Mouse (Mus musculus): Measurements from ENCODE around the gene Hoxa11. TPM values are rescaled to one million over a fixed set of nuclear protein-coding genes. Genes with fewer than 3 reads are reported as not detected.

Hoxa11 gene
- polyA plus RNA-seq, 1 experiment from 2014 or later, result not detected

- no peaks in the 10 kb centered on the region for H3K9me3 ChIP-seq (ENCODE audit: control insufficient read depth, low read length)
- H3K9ac ChIP-seq (ENCODE audit: low read length), result no peak overlapping the region
- no peaks in the 10 kb centered on the region for H3K36me3 ChIP-seq (ENCODE audit: control insufficient read depth, insufficient read depth, low read length)
- H3K4me1 ChIP-seq (ENCODE audit: control insufficient read depth in 2 of 2, insufficient read depth in 2 of 2, low read length in 2 of 2), result peaks cover under 1 to 3% of the 10 kb centered on the region in 2 experiments; a peak in 2 of 4 replicates
- ATAC-seq (ENCODE audit: insufficient number of reproducible peaks, insufficient read depth, low FRiP score, low read depth), result no peak
- peaks cover 99% of the 10 kb centered on the region for H3K27me3 ChIP-seq (ENCODE audit: control insufficient read depth, insufficient read depth, low read length)
- H3K4me3 ChIP-seq (ENCODE audit: control insufficient read depth in 1 of 2, insufficient read depth in 1 of 2, low read depth in 1 of 2, low read length in 2 of 2), result peak overlapping the region; percentile 10 to 15; a peak in 2 of 4 replicates
- no peak overlapping the region for H3K27ac ChIP-seq (replicated peaks in 1 of 2; ENCODE audit: control insufficient read depth in 1 of 2, insufficient read depth in 1 of 2, low read depth in 2 of 2, low read length in 2 of 2)
- WGBS, result 3% methylated on average over 30 of the region's 30 CpGs
- peak overlapping the region; percentile 47 for H3K4me2 ChIP-seq (ENCODE audit: low read length)
These were observed 5.8 kb downstream of the Hoxa11 start for GRCm38 (mm10) chr6:52239625-52240388.

DNA sequence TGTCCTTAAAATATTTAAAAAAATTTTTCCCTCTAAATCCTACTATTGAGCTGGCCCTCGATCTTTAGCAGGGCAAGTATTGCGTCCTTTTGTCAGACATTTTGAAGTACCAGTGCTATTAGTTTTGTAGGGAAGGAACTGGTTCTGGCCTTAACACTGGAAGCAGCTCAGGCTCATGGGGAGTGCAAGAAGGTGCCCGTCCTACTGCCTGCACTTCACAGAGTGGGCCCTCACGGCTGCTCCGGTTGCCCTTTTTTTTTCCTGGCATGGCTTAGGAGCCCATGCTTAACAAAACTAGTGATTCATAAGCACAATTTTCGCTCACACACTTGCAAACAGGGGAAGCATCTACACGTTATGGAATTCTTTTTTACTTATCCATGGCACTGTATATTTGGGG, 6.6 kb downstream of the Hoxa11 start:
- 3% methylated on average over 7 of the region's 7 CpGs for WGBS
- no peak overlapping the region for H3K4me3 ChIP-seq (ENCODE audit: control insufficient read depth in 1 of 2, insufficient read depth in 1 of 2, low read depth in 1 of 2, low read length in 2 of 2)
- no peak for ATAC-seq (ENCODE audit: insufficient number of reproducible peaks, insufficient read depth, low FRiP score, low read depth)

DNA sequence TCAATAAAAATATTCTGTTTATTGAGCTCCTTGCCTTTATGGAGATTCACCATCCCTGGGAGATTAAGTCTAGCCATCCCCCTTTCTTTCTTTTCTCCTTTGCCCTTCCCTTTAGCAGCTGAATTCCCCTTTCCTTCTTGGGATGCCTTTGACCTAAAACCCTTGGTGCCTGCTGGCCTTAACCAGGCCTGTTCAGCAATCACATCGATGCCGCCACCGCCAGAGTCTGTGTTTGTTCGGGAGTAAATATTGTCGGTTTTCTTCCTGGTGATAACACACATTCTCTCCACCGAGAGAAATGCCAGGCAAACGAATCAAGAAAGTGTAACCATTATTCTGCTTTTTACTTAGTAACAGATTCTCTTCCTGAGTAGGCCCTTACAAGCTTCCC, 7.5 kb downstream of the Hoxa11 start:
- H3K4me3 ChIP-seq (ENCODE audit: control insufficient read depth in 1 of 2, insufficient read depth in 1 of 2, low read depth in 1 of 2, low read length in 2 of 2), result no peak overlapping the region
- H3K4me1 ChIP-seq (ENCODE audit: control insufficient read depth in 2 of 2, insufficient read depth in 2 of 2, low read length in 2 of 2), result peaks cover 0 to 3% of the 10 kb centered on the region in 2 experiments; a peak in 2 of 4 replicates
- no peak overlapping the region for H3K27ac ChIP-seq (replicated peaks in 1 of 2; ENCODE audit: control insufficient read depth in 1 of 2, insufficient read depth in 1 of 2, low read depth in 2 of 2, low read length in 2 of 2)
- 5% methylated on average over 7 of the region's 7 CpGs for WGBS
- no peak overlapping the region for H3K4me2 ChIP-seq (ENCODE audit: low read length)
- H3K9ac ChIP-seq (ENCODE audit: low read length), result no peak overlapping the region
- peaks cover 100% of the 10 kb centered on the region for H3K27me3 ChIP-seq (ENCODE audit: control insufficient read depth, insufficient read depth, low read length)
- H3K9me3 ChIP-seq (ENCODE audit: control insufficient read depth, low read length), result no peaks in the 10 kb centered on the region
- ATAC-seq (ENCODE audit: insufficient number of reproducible peaks, insufficient read depth, low FRiP score, low read depth), result no peak
- no peaks in the 10 kb centered on the region for H3K36me3 ChIP-seq (ENCODE audit: control insufficient read depth, insufficient read depth, low read length)

More for the DNA sequence above, 6.6 kb downstream of the Hoxa11 start:
- Histone ChIP-seq H3K9ac (ENCODE audit: low read length) (no peak overlapping the region), H3K4me2 (ENCODE audit: low read length) (no peak overlapping the region), H3K27ac (replicated peaks in 1 of 2; ENCODE audit: control insufficient read depth in 1 of 2, insufficient read depth in 1 of 2, low read depth in 2 of 2, low read length in 2 of 2) (no peak overlapping the region), H3K4me1 (ENCODE audit: control insufficient read depth in 2 of 2, insufficient read depth in 2 of 2, low read length in 2 of 2) (peaks cover 0 to 3% of the 10 kb centered on the region in 2 experiments; a peak in 2 of 4 replicates), H3K36me3 (ENCODE audit: control insufficient read depth, insufficient read depth, low read length) (no peaks in the 10 kb centered on the region), H3K9me3 (ENCODE audit: control insufficient read depth, low read length) (no peaks in the 10 kb centered on the region), H3K27me3 (ENCODE audit: control insufficient read depth, insufficient read depth, low read length) (peaks cover 100% of the 10 kb centered on the region)

DNA sequence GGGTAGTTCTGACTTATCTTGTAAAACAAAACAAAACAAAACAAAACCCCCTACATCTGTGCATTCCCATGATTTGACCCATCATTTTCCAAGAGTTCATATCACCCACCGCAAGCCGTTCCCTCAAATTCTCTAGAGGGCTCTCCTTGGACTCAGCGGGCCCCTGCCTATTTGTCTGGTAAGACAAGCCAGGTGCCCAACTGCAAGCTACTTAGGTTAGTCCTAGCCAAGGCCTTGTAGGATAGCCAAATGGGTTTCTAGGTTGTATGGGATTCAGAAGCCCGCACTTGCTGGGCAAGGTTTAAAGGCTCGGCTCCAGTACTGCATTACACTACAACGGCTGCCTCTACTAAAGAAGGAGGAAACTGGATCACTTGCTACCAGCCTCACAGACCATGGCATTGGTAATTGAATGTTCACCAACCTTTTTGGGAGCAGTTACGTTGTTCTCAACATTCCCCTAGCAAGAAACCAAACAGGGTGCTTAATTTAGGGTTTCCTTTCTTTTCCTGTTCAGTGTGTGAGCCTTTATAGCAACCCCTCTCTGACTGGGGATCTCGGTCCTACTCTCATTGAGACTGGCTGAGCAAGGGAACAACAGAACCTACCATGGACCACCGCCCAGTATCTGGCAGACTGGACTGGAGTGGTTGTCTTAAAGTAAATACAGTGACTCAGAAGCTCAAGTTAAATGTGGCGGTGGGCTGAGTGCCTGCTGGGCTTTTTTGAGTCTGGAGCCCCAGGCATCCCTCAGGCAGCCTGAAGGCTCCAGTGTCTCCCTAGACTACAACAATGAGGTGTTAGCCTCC, 8.1 kb downstream of the Hoxa11 start:
- WGBS, result 12% methylated on average over 10 of the region's 10 CpGs
- Histone ChIP-seq H3K4me1 (ENCODE audit: control insufficient read depth in 2 of 2, insufficient read depth in 2 of 2, low read length in 2 of 2) (peaks cover 0 to 3% of the 10 kb centered on the region in 2 experiments; a peak in 2 of 4 replicates), H3K9me3 (ENCODE audit: control insufficient read depth, low read length) (no peaks in the 10 kb centered on the region), H3K4me3 (ENCODE audit: control insufficient read depth in 1 of 2, insufficient read depth in 1 of 2, low read depth in 1 of 2, low read length in 2 of 2) (no peak overlapping the region), H3K9ac (ENCODE audit: low read length) (no peak overlapping the region), H3K4me2 (ENCODE audit: low read length) (no peak overlapping the region), H3K36me3 (ENCODE audit: control insufficient read depth, insufficient read depth, low read length) (no peaks in the 10 kb centered on the region), H3K27ac (replicated peaks in 1 of 2; ENCODE audit: control insufficient read depth in 1 of 2, insufficient read depth in 1 of 2, low read depth in 2 of 2, low read length in 2 of 2) (no peak overlapping the region), H3K27me3 (ENCODE audit: control insufficient read depth, insufficient read depth, low read length) (peaks cover 100% of the 10 kb centered on the region)
- no peak for ATAC-seq (ENCODE audit: insufficient number of reproducible peaks, insufficient read depth, low FRiP score, low read depth)

DNA sequence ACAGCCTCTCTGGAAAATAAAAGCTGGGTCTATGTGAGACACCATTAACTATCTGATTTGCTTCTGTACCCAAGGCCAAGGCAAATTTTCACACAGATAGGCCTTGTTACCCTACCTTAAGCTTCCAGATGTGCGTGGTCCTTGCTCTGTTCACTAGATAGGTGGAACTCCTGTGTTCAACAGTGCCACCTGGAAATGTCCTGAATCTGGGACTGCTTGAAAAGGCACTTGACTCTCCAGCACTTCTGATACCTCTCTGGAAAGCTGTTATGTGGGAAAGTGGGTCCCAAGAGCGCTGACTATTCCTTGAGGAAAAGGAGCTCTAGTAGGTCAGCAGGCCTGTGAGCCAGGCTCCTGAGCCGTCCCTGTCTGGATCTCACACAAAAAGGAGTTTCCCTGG, 8.8 kb downstream of the Hoxa11 start:
- Histone ChIP-seq H3K4me2 (ENCODE audit: low read length) (no peak overlapping the region), H3K27ac (replicated peaks in 1 of 2; ENCODE audit: control insufficient read depth in 1 of 2, insufficient read depth in 1 of 2, low read depth in 2 of 2, low read length in 2 of 2) (no peak overlapping the region), H3K36me3 (ENCODE audit: control insufficient read depth, insufficient read depth, low read length) (no peaks in the 10 kb centered on the region), H3K9me3 (ENCODE audit: control insufficient read depth, low read length) (no peaks in the 10 kb centered on the region), H3K27me3 (ENCODE audit: control insufficient read depth, insufficient read depth, low read length) (peaks cover 100% of the 10 kb centered on the region), H3K9ac (ENCODE audit: low read length) (no peak overlapping the region), H3K4me1 (ENCODE audit: control insufficient read depth in 2 of 2, insufficient read depth in 2 of 2, low read length in 2 of 2) (peaks cover 0 to 3% of the 10 kb centered on the region in 2 experiments; a peak in 2 of 4 replicates), H3K4me3 (ENCODE audit: control insufficient read depth in 1 of 2, insufficient read depth in 1 of 2, low read depth in 1 of 2, low read length in 2 of 2) (no peak overlapping the region)
- no peak for ATAC-seq (ENCODE audit: insufficient number of reproducible peaks, insufficient read depth, low FRiP score, low read depth)
- 11% methylated on average over 3 of the region's 3 CpGs for WGBS

- Histone ChIP-seq H3K4me1 (ENCODE audit: control insufficient read depth in 2 of 2, insufficient read depth in 2 of 2, low read length in 2 of 2) (peaks cover 0 to 3% of the 10 kb centered on the region in 2 experiments; a peak in 2 of 4 replicates), H3K9ac (ENCODE audit: low read length) (no peak overlapping the region), H3K9me3 (ENCODE audit: control insufficient read depth, low read length) (no peaks in the 10 kb centered on the region), H3K4me3 (ENCODE audit: control insufficient read depth in 1 of 2, insufficient read depth in 1 of 2, low read depth in 1 of 2, low read length in 2 of 2) (no peak overlapping the region), H3K36me3 (ENCODE audit: control insufficient read depth, insufficient read depth, low read length) (no peaks in the 10 kb centered on the region), H3K27ac (replicated peaks in 1 of 2; ENCODE audit: control insufficient read depth in 1 of 2, insufficient read depth in 1 of 2, low read depth in 2 of 2, low read length in 2 of 2) (no peak overlapping the region), H3K27me3 (ENCODE audit: control insufficient read depth, insufficient read depth, low read length) (peaks cover 99% of the 10 kb centered on the region), H3K4me2 (ENCODE audit: low read length) (no peak overlapping the region)
- WGBS, result 21% methylated on average over 6 of the region's 6 CpGs
- no peak for ATAC-seq (ENCODE audit: insufficient number of reproducible peaks, insufficient read depth, low FRiP score, low read depth)
These were observed 9.7 kb downstream of the Hoxa11 start for GRCm38 (mm10) chr6:52235866-52236265.

DNA sequence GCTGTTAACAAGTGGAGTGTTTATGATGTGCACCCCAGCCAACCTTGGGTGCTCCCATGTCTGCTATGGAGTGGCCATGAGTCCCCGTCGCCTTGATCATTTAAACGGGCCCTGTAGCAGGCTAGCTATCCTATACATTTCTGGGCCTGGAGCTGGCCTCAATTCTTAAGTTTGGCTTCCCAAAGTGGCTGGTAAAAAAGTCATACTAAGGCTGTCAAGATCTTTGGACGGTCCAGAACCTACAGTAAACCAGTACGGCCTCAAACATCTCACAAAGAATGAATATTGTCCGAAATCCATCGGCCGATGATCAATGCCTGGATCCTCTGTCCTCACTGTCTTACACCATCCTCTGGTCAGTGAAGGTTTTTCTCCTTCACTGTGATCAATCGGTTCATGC, 10.3 kb downstream of the Hoxa11 start:
- Histone ChIP-seq H3K27ac (replicated peaks in 1 of 2; ENCODE audit: control insufficient read depth in 1 of 2, insufficient read depth in 1 of 2, low read depth in 2 of 2, low read length in 2 of 2) (no peak overlapping the region), H3K9ac (ENCODE audit: low read length) (no peak overlapping the region), H3K9me3 (ENCODE audit: control insufficient read depth, low read length) (no peaks in the 10 kb centered on the region), H3K4me2 (ENCODE audit: low read length) (no peak overlapping the region), H3K4me1 (ENCODE audit: control insufficient read depth in 2 of 2, insufficient read depth in 2 of 2, low read length in 2 of 2) (peaks cover 0 to 3% of the 10 kb centered on the region in 2 experiments; a peak in 2 of 4 replicates), H3K36me3 (ENCODE audit: control insufficient read depth, insufficient read depth, low read length) (no peaks in the 10 kb centered on the region), H3K27me3 (ENCODE audit: control insufficient read depth, insufficient read depth, low read length) (peaks cover 99% of the 10 kb centered on the region), H3K4me3 (ENCODE audit: control insufficient read depth in 1 of 2, insufficient read depth in 1 of 2, low read depth in 1 of 2, low read length in 2 of 2) (no peak overlapping the region)
- WGBS, result 28% methylated on average over 9 of the region's 9 CpGs
- ATAC-seq (ENCODE audit: insufficient number of reproducible peaks, insufficient read depth, low FRiP score, low read depth), result no peak
